Mouse (Mus musculus) lung, adult 2 months (tissue): ENCODE results near the gene Ssrp1.

ENCODE experiments used
- CTCF ChIP-seq: fragments of 200-500 bp; IDR thresholded peaks from 2 replicates; pipeline ENCODE4 v1.5.1; 2011; ENCODE audit warnings: mild to moderate bottlenecking, low read length, control low read depth; ENCODE audit not compliant: insufficient read depth
- POLR2A ChIP-seq: fragments of 200-500 bp; IDR thresholded peaks from 2 replicates; pipeline ENCODE4 v1.6.1; 2011; ENCODE audit warnings: low read depth, mild to moderate bottlenecking, control low read depth, low read length, borderline replicate concordance; ENCODE audit errors: extremely low read depth

- TF ChIP-seq CTCF = no peak
- no peak for TF ChIP-seq POLR2A
Observed at GRCm38 (mm10) chr2:85073751-85074150, 36.7 kb downstream of the Ssrp1 start.
